Mouse (Mus musculus) mammary gland, adult 2 months (tissue): ENCODE data around the gene Emb. TPM values are rescaled to one million over a fixed set of nuclear protein-coding genes. Genes with fewer than 3 reads are reported as not detected.

ENCODE experiments used
- polyA plus RNA-seq: library from polyadenylated mRNA; depleted of rRNA; stranded (reverse); fragments of >200 nt; gene quantifications from 2 replicates; pipeline ENCODE4 v1.2.3, GENCODE M21; 2012; ENCODE audit warnings: low replicate concordance; rRNA removed

The Emb gene
- 14.4 and 26.9 TPM in 2 replicates for polyA plus RNA-seq

DNA sequence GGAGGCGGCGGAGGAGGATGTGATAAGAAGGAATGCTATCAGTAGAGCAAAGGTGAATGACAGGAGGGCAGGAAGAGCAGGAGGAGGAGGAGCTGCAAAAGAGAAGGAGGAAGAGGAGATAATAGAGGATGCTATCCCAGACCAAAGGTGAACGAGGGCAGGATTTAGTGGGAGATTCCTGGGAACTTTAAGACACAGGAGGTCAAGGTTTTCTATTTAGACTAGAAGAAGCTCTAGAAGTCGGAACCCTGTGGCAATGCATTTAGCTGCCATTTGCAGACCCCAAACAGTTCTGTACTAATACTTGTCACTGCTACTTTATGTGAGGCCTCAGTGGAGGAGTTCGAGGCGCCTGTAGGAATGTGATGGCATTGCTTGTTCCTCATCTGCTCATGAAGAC, at the start of gene Emb:
TSS of gene Emb (plus strand) at position 301 of the 400 bp plus-strand sequence.

DNA sequence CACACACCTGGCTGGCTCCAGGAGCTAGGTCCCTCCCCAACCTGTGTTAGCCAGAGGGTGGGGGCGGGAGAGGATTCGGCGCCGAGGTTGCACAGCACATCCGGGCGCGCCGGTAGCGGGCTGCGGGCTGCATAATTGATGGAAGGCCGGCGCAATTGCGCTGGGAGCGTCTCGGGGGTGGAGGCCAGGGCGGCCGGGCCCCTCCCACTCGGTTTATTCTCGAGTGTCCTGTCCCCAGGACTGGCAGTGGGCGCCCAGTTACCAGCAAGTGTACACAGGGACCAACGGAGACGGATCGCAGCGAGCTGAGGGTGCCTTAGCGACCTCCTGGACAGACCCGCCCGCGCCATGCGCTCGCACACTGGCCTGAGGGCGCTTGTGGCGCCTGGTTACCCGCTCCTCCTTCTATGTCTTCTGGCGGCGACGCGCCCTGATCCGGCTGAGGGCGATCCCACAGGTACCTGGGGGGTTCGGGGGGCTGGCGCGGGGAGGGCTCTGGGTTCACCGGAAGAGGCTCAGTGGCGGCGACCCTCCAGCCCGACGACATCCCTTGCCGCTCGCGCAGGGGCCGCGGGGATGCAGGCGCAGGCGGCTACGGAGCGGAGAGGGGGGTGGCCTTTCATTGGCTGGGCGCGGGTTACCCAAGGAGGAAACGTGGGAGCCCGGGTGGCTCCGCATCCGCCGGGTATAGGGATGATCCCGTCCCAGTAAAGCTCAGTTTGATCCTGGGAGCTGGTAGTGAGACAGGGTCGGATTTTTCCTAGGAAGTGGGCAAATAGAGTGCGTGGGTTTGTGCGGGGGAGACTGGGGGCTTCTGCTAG, 12.4 kb downstream of the Emb start, which contains the start of gene Gm17509:
TSS of gene Gm17509 (minus strand) at position 575 of the 821 bp plus-strand sequence.

Other genes starting within 250 kb of the Emb start
- gene Parp8, start 183.0 kb upstream of the Emb start, polyA plus RNA-seq = 10.0 and 13.7 TPM in 2 replicates
- 0.20 and 0.31 TPM in 2 replicates for gene Gm17509, start 12.5 kb downstream of the Emb start, polyA plus RNA-seq